Mouse (Mus musculus): Measurements from ENCODE around the gene Galnt9. TPM values are rescaled to one million over a fixed set of nuclear protein-coding genes. Genes with fewer than 3 reads are reported as not detected.

The Galnt9 gene
- total RNA-seq (2023), result not detected

DNA sequence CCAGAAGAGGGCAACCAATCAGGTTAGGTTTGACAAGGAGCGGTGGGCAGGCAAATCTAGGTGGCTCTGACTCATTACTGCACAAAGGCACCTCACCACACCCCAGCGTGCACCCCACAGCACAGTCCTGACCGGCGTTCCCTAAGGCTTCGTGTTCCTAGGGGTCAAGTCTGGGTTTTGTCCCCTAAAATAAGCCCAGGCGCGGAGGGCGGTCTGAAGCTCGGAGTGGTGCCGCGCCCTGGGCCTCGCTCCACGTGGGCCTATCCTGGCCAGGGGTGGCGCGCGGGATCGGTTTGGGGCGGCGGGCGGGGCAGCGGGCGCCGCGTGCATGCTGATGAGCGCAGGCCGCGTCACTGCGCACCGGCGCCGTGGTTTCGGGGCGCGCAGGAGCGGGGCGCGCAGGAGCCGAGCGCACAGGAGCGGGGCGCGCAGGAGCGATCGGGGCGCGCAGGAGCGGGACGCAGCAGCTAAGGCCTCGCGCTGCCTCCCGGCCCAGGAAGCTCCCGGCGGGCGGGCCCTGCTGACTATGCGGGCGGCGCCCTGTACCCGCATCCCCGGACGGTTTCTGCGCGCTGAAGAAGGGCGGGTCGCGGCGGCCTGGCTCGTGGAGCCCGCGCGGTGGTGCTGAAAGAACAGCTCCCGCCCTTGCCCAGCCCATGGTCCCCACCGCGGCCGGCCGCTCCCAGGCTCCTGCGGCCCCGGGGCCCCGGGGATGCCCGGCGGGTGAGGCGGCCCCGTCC lies at the start of gene Galnt9:
TSS of gene Galnt9 (plus strand) at position 405 of the 740 bp plus-strand sequence.

DNA sequence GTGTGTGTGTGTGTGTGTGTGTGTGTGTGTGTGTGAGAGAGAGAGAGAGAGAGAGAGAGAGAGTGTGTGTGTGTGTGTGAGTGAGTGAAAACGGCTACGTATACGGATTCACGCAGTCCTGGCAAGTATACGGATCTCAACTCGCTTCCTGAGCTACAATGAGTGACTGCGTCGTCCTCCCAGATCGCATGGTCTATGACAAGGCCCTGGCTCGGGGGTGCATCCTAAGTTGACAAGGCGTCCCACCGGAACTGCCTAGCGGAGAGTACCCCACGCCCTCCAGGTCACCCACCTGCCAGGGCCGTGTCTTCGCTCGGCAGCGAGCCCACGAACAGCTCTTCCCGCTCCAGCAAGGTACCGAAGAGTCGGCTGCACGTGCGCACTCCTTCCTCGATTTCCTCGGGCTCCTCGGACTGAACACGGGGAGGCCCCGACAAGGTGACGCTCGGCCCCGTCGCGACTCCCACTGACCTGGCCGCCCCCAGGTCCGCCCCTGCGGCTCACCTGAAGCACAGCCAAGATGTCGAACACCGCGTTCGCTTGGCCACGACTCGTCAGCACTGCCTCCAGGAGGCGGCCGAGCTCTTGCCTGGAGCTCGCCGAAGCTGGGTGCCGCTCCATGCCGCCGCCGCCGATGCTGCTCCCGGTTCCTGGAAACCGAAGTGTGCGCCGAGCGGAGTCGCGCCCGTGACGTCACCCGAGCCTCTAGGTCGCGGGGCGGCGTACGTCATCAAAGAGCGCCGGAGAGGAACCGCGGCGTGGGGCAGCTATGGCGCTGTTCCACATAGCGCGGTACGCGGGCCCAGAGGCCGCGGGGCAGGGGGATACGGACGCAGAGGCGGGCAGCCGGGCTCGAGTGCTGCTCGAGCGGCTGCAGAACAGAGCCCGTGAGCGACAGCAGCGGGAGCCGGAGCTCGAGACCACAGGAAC lies 108.8 kb downstream of the Galnt9 start, which contains the start of the genes Noc4l and Ddx51:
TSS of gene Noc4l (minus strand) at position 699 of the 930 bp plus-strand sequence.
TSS of gene Ddx51 (plus strand) at position 733 of the 930 bp plus-strand sequence.

Other genes with a start within 250 kb of the Galnt9 start
- gene P2rx2, start 201.1 kb upstream of the Galnt9 start, total RNA-seq (2023), result not detected
- gene Lrcol1, start 199.6 kb upstream of the Galnt9 start, total RNA-seq (2023), result not detected
- 100 to 1,000 TPM; 118 to 146 TPM for gene Fbrsl1, start 95.9 kb upstream of the Galnt9 start, total RNA-seq (2023)
- gene Noc4l, start 109.1 kb downstream of the Galnt9 start, total RNA-seq (2023), result 10 to 100 TPM; 77.7 to 83.6 TPM
- gene Ddx51, start 109.1 kb downstream of the Galnt9 start, total RNA-seq (2023), result 10 to 100 TPM; 86.4 to 88.7 TPM
- gene Ep400, start 226.4 kb downstream of the Galnt9 start, total RNA-seq (2023), result 100 to 1,000 TPM; 221 to 247 TPM
- 10 to 100 TPM; 32.5 to 38.1 TPM for gene Pus1, start 236.3 kb downstream of the Galnt9 start, total RNA-seq (2023)

Data from B cell, adult 67 days (primary cell).